Mouse (Mus musculus): ENCODE data around the gene Slc39a13. TPM values are rescaled to one million over a fixed set of nuclear protein-coding genes. Genes with fewer than 3 reads are reported as not detected.
"Not testable (repeated sequence)": the region's sequence is repeated elsewhere in the genome, so short reads cannot be mapped to it uniquely, and the experiment has no call there.

Gene Slc39a13
- polyA plus RNA-seq, 1 experiment from 2014 or later: 29.7 TPM

DNA sequence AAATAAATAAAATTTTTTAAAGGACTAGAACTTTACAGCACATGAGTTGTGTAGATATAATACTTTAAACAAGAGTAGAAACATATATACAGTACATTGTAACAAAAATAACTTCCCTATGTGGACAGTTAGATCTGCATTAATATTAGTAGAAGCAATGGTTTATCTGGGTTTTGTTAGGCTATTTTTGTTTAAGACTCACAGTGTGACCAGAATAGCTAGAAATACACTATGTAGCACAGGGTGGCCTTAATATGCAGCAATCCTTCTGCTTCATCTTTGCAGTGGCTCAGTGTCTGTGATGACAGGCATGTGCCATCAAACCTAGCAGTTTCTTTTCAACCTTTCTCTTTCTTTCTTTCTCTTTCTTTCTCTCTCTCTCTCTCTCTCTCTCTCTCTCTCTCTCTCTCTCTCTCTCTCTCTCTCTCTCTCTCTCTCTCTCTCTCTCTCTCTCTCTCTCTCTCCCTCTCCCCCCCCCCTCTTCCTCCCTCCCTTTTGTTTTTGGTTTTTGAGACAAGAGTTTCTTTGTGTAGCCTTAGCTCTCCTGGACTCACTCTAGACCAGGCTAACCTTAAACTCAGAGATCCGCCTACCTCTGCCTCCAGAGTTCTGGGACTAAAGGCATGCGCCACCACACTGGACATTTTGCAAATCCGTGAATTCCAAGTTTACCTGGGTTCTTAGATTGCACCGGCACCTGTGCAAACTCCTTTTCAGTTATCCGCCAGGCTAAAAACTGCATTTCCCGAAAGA is 16.9 kb downstream of the Slc39a13 start:
- Histone ChIP-seq H3K27me3 (replicated peaks; ENCODE audit: control insufficient read depth, insufficient read depth, low read length) (no peaks in the 10 kb centered on the region), H3K4me1 (replicated peaks; ENCODE audit: control insufficient read depth, insufficient read depth, low read length) (peaks cover 9% of the 10 kb centered on the region), H3K9me3 (ENCODE audit: control insufficient read depth, low read length) (no peaks in the 10 kb centered on the region), H3K27ac (ENCODE audit: low read depth) (no peak overlapping the region), H3K4me3 (ENCODE audit: low read depth, low read length) (peak overlapping the region; percentile 71), H3K4me2 (ENCODE audit: low read length) (peak overlapping the region; percentile 53), H3K36me3 (ENCODE audit: control insufficient read depth, insufficient read depth, low read length) (peaks cover 35% of the 10 kb centered on the region), H3K9ac (ENCODE audit: low read length) (0 out of 2 replicates have a peak overlapping the region, but pooled peaks have one; percentile 27)
- ATAC-seq (replicated peaks; ENCODE audit: low FRiP score, low TSS enrichment, low read depth) (peak; percentile 63), DNase-seq (ENCODE audit: low spot score) (no peak)
- 0% methylated on average over 6 of the region's 6 CpGs for WGBS

DNA sequence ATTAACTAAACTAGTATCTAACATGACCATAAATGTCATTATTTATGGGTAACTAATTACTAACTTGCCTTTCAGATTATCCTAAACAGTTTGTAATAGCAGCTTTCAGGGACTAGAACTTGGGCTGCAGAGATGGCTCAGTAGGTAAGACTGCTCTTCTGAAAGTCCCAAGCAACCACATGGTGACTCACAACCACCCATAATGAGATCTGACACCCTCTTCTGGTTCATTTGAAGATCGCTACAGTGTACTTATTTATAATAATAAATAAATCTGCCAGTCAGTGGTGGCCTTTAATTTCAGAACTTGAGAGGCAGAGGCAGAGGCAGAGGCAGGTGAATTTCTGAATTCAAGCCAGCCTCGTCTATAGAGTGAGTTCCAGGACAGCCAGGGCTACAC is 17.5 kb downstream of the Slc39a13 start:
- Histone ChIP-seq H3K36me3 (ENCODE audit: control insufficient read depth, insufficient read depth, low read length) (peaks cover 29% of the 10 kb centered on the region), H3K4me2 (ENCODE audit: low read length) (peak overlapping the region; percentile 53), H3K4me3 (ENCODE audit: low read depth, low read length) (no peak overlapping the region), H3K9me3 (ENCODE audit: control insufficient read depth, low read length) (no peaks in the 10 kb centered on the region), H3K4me1 (replicated peaks; ENCODE audit: control insufficient read depth, insufficient read depth, low read length) (peaks cover 9% of the 10 kb centered on the region), H3K27me3 (replicated peaks; ENCODE audit: control insufficient read depth, insufficient read depth, low read length) (no peaks in the 10 kb centered on the region), H3K9ac (ENCODE audit: low read length) (no peak overlapping the region), H3K27ac (ENCODE audit: low read depth) (no peak overlapping the region)
- ATAC-seq (replicated peaks; ENCODE audit: low FRiP score, low TSS enrichment, low read depth): no peak
- 54% methylated on average over 2 of the region's 2 CpGs for WGBS
- DNase-seq (ENCODE audit: low spot score): no peak

DNA sequence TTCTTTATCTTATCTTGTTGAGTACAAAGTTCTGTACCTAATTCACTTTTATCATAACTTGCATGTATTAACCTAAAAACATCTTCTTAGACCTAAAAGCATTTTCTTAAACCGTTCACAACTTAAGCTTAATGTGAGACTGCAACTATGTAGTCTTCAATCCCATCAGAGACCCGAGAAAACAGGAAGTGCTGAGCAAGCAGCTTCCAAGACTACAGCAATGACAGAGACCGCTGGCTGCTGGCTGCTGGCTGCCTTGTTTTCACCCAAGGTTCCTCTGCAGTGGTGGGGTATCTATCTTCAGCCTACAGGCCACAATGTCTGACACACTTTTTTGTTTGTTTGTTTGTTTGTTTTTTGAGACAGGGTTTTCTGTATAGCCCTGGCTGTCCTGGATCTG is 18.3 kb downstream of the Slc39a13 start:
- DNase-seq (ENCODE audit: low spot score) (no peak), ATAC-seq (replicated peaks; ENCODE audit: low FRiP score, low TSS enrichment, low read depth) (no peak)
- 71% methylated on average over 3 of the region's 3 CpGs for WGBS
- H3K27ac ChIP-seq (ENCODE audit: low read depth): no peak overlapping the region
- H3K4me2 ChIP-seq (ENCODE audit: low read length): no peak overlapping the region
- H3K27me3 ChIP-seq (replicated peaks; ENCODE audit: control insufficient read depth, insufficient read depth, low read length): no peaks in the 10 kb centered on the region
- H3K4me1 ChIP-seq (replicated peaks; ENCODE audit: control insufficient read depth, insufficient read depth, low read length): peaks cover 9% of the 10 kb centered on the region
- no peaks in the 10 kb centered on the region for H3K9me3 ChIP-seq (ENCODE audit: control insufficient read depth, low read length)
- H3K4me3 ChIP-seq (ENCODE audit: low read depth, low read length): no peak overlapping the region
- H3K36me3 ChIP-seq (ENCODE audit: control insufficient read depth, insufficient read depth, low read length): peaks cover 20% of the 10 kb centered on the region
- no peak overlapping the region for H3K9ac ChIP-seq (ENCODE audit: low read length)

DNA sequence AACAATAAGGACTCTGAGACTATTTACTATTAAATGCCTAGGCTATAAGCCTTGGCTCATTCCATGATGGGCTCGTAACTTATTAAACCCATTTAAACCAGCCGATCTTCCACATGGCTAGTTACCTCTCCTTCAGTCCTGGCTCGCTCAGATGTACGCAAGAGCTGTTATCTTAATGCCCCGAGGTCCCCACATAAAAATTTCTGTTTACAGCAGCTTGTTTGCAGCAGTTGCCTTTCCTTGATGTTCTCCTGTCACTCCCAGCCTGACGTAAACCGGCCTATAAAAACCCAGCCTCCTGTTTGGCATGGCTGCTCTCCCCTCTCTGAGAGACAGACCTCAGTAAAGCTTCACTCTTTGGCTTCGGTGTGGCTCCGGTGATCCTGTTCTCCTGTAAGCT is 22.9 kb downstream of the Slc39a13 start:
- Histone ChIP-seq H3K9ac (ENCODE audit: low read length) (no peak overlapping the region), H3K4me3 (ENCODE audit: low read depth, low read length) (no peak overlapping the region), H3K4me2 (ENCODE audit: low read length) (no peak overlapping the region), H3K27me3 (replicated peaks; ENCODE audit: control insufficient read depth, insufficient read depth, low read length) (no peaks in the 10 kb centered on the region), H3K4me1 (replicated peaks; ENCODE audit: control insufficient read depth, insufficient read depth, low read length) (no peaks in the 10 kb centered on the region), H3K27ac (ENCODE audit: low read depth) (no peak overlapping the region), H3K9me3 (ENCODE audit: control insufficient read depth, low read length) (no peaks in the 10 kb centered on the region), H3K36me3 (ENCODE audit: control insufficient read depth, insufficient read depth, low read length) (no peaks in the 10 kb centered on the region)
- DNase-seq (ENCODE audit: low spot score) (no peak), ATAC-seq (replicated peaks; ENCODE audit: low FRiP score, low TSS enrichment, low read depth) (no peak)
- 57% methylated on average over 9 of the region's 9 CpGs for whole genome bisulfite sequencing

DNA sequence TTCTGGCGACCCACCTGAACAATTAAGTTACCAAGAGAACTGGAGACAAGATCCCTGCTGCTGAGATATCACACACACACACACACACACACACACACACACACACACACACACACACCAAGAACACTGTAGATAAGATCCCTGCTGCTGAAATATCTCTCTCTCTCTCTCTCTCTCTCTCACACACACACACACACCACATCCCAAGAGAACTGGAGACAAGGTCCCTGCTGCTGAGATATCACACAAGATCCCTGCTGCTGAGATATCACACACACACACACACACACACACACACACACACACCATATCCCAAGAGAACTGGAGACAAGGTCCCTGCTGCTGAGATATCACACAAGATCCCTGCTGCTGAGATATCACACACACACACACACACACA is 24.4 kb downstream of the Slc39a13 start:
- ATAC-seq (replicated peaks; ENCODE audit: low FRiP score, low TSS enrichment, low read depth); H3K27ac ChIP-seq (ENCODE audit: low read depth): not testable (repeated sequence)
- 85% methylated on average over 1 of the region's 1 CpGs for WGBS

DNA sequence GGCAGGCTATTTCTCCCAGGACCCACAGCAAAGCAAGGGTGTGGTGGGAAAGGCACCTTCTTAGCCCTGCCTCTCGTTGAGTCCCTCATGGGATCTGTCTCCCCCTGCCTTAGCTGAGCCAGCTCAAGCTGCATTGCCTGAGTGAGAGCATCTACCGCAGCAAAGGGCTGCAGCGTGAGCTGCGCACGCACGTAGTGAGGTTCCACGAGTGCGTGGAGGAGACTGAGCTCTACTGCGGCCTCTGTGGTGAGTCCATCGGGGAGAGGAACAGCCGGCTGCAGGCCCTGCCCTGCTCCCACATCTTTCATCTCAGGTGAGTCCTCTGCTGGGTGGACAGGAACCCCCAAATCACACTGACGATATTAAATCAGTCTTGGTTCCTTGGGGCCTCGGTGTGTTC is 25.5 kb downstream of the Slc39a13 start:
- ATAC-seq (replicated peaks; ENCODE audit: low FRiP score, low TSS enrichment, low read depth) (no peak), DNase-seq (ENCODE audit: low spot score) (no peak)
- Histone ChIP-seq H3K4me3 (ENCODE audit: low read depth, low read length) (no peak overlapping the region), H3K9ac (ENCODE audit: low read length) (no peak overlapping the region), H3K27ac (ENCODE audit: low read depth) (no peak overlapping the region), H3K4me2 (ENCODE audit: low read length) (no peak overlapping the region), H3K4me1 (replicated peaks; ENCODE audit: control insufficient read depth, insufficient read depth, low read length) (no peaks in the 10 kb centered on the region), H3K27me3 (replicated peaks; ENCODE audit: control insufficient read depth, insufficient read depth, low read length) (no peaks in the 10 kb centered on the region), H3K9me3 (ENCODE audit: control insufficient read depth, low read length) (no peaks in the 10 kb centered on the region), H3K36me3 (ENCODE audit: control insufficient read depth, insufficient read depth, low read length) (no peaks in the 10 kb centered on the region)
- WGBS: 74% methylated on average over 13 of the region's 13 CpGs

More for the DNA sequence above, 24.4 kb downstream of the Slc39a13 start:
- H3K36me3 ChIP-seq (ENCODE audit: control insufficient read depth, insufficient read depth, low read length); H3K9ac ChIP-seq (ENCODE audit: low read length); H3K4me3 ChIP-seq (ENCODE audit: low read depth, low read length); H3K27me3 ChIP-seq (replicated peaks; ENCODE audit: control insufficient read depth, insufficient read depth, low read length); DNase-seq (ENCODE audit: low spot score); H3K4me1 ChIP-seq (replicated peaks; ENCODE audit: control insufficient read depth, insufficient read depth, low read length); H3K9me3 ChIP-seq (ENCODE audit: control insufficient read depth, low read length); H3K4me2 ChIP-seq (ENCODE audit: low read length): not testable (repeated sequence)

- ATAC-seq (replicated peaks; ENCODE audit: low FRiP score, low TSS enrichment, low read depth): 0 out of 2 replicates have a peak, but pooled peaks have one; percentile 50
Measured at GRCm38 (mm10) chr2:91042651-91043398, 27.4 kb downstream of the Slc39a13 start.

GRCm38 (mm10) chr2:91041786-91042185 is 28.4 kb downstream of the Slc39a13 start:
- Histone ChIP-seq H3K9ac (ENCODE audit: low read length) (no peak overlapping the region), H3K4me3 (ENCODE audit: low read depth, low read length) (no peak overlapping the region), H3K36me3 (ENCODE audit: control insufficient read depth, insufficient read depth, low read length) (no peaks in the 10 kb centered on the region), H3K27ac (ENCODE audit: low read depth) (no peak overlapping the region), H3K27me3 (replicated peaks; ENCODE audit: control insufficient read depth, insufficient read depth, low read length) (no peaks in the 10 kb centered on the region), H3K4me1 (replicated peaks; ENCODE audit: control insufficient read depth, insufficient read depth, low read length) (no peaks in the 10 kb centered on the region), H3K9me3 (ENCODE audit: control insufficient read depth, low read length) (no peaks in the 10 kb centered on the region), H3K4me2 (ENCODE audit: low read length) (no peak overlapping the region)
- ATAC-seq (replicated peaks; ENCODE audit: low FRiP score, low TSS enrichment, low read depth): no peak
- no peak for DNase-seq (ENCODE audit: low spot score)
- 84% methylated on average over 8 of the region's 8 CpGs for WGBS

More at GRCm38 (mm10) chr2:91042651-91043398, 27.4 kb downstream of the Slc39a13 start:
- Histone ChIP-seq H3K4me1 (replicated peaks; ENCODE audit: control insufficient read depth, insufficient read depth, low read length) (no peaks in the 10 kb centered on the region), H3K27ac (ENCODE audit: low read depth) (no peak overlapping the region), H3K9me3 (ENCODE audit: control insufficient read depth, low read length) (no peaks in the 10 kb centered on the region), H3K36me3 (ENCODE audit: control insufficient read depth, insufficient read depth, low read length) (no peaks in the 10 kb centered on the region), H3K4me3 (ENCODE audit: low read depth, low read length) (no peak overlapping the region), H3K27me3 (replicated peaks; ENCODE audit: control insufficient read depth, insufficient read depth, low read length) (no peaks in the 10 kb centered on the region), H3K4me2 (ENCODE audit: low read length) (no peak overlapping the region), H3K9ac (ENCODE audit: low read length) (no peak overlapping the region)
- DNase-seq (ENCODE audit: low spot score): no peak
- WGBS: 67% methylated on average over 21 of the region's 21 CpGs

All from intestine, embryonic 14.5 days (tissue).